Comparison of ENCODE assay signal across 10 mouse cellular contexts in the genomic region with DNA sequence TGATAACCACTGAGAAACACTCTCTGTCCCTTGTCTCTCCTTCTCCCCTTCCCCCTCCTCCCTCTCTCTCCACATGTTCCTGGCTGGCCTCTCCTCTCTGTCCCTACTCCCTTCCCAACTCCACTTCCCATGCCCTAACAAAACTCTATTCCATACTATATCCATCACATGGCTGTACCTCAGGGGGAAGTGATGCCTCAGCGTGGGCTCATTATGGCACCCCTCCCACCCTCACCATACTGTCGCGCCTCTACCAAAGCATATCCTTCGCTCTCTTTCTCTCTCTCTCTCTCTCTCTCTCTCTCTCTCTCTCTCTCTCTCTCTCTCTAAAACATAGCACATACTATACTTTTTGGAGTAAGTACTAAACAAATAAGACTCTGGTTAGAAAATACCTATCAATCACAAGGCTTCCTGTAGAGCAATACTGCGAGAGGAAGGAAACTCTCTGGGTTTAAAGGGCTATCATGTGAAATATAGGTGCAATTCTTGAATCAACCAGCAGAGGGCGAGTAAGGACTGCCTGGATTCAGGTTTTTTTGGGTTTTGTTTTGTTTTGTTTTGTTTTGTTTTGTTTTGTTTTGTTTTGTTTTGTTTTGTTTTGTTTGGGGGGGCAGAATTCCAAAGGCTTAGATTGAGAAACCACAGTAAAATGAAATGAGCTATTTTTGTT. TPM values are rescaled to one million over a fixed set of nuclear protein-coding genes. Genes with fewer than 3 reads are reported as not detected.
DNase-seq lines count a peak whose midpoint lies in the region; ATAC-seq lines count a peak whose summit lies in the region.
"Had no signal": no experiment of that assay in that cellular context is flagged by ENCODE, and none has a peak within 500 bp of the region (broad histone marks: within the 10 kb centered on the region; RNA-seq: fewer than 3 reads in every experiment).

No protein-coding gene starts in this region.

- H3K4me3 ChIP-seq in kidney, embryonic 15.5 days (replicated peaks): no peak overlapping the region
- H3K4me3 ChIP-seq: embryonic facial prominence, embryonic 15.5 days had no signal

- no peak overlapping the region for H3K4me2 ChIP-seq in kidney, embryonic 15.5 days
- H3K4me2 ChIP-seq: embryonic facial prominence, embryonic 15.5 days had no signal

- peak; percentile 2 for DNase-seq in cerebellum, adult 9-10 months
- DNase-seq in cerebellum, adult 11-12 months: no peak
- DNase-seq in kidney, postnatal 14 days: peak; percentile 27
- peak; percentile 17 for DNase-seq in 416B (ENCODE audit: low read depth)
- peak; percentile 53 for DNase-seq in embryo, embryonic 11 days
- no peak for DNase-seq in ovary, adult 18-20 months (ENCODE audit: low spot score)
- DNase-seq in frontal cortex, postnatal 25 days (ENCODE audit: low spot score in 2 of 2): no peak

- no peaks in the 10 kb centered on the region for H3K4me1 ChIP-seq in kidney, embryonic 15.5 days
- H3K4me1 ChIP-seq: embryonic facial prominence, embryonic 15.5 days had no signal

- H3K9ac ChIP-seq in kidney, embryonic 15.5 days: no peak overlapping the region
- H3K9ac ChIP-seq: embryonic facial prominence, embryonic 15.5 days had no signal

- no peaks in the 10 kb centered on the region for H3K36me3 ChIP-seq in kidney, embryonic 15.5 days
- H3K36me3 ChIP-seq: embryonic facial prominence, embryonic 15.5 days had no signal

- no peak overlapping the region for H3K27ac ChIP-seq in kidney, embryonic 15.5 days
- H3K27ac ChIP-seq: embryonic facial prominence, embryonic 15.5 days had no signal

- no peaks in the 10 kb centered on the region for H3K27me3 ChIP-seq in kidney, embryonic 15.5 days
- H3K27me3 ChIP-seq: CH12.LX; embryonic facial prominence, embryonic 15.5 days had no signal

- ATAC-seq in kidney, embryonic 15.5 days (replicated peaks; ENCODE audit: low FRiP score): no peak

- no peaks in the 10 kb centered on the region for H3K9me3 ChIP-seq in kidney, embryonic 15.5 days (replicated peaks)
- H3K9me3 ChIP-seq: embryonic facial prominence, embryonic 15.5 days had no signal

- 49% methylated on average over 6 of the region's 6 CpGs for WGBS in kidney, embryonic 15.5 days

RNA-seq across cellular contexts. Expression of gene Lor, which starts 32.4 kb away (rescaled TPM):
- 0.97 and 4.2 TPM in 2 replicates for polyA plus RNA-seq in kidney, embryonic 15.5 days (2015; fragmentation: Nextera tagmentation; extraction: Ambion mirVana)

RNA-seq across cellular contexts. Expression of gene Pglyrp3, which starts 36.1 kb away (rescaled TPM):
- not detected in 2 replicates for polyA plus RNA-seq in kidney, embryonic 15.5 days (2015; fragmentation: Nextera tagmentation; extraction: Ambion mirVana)

Comparison
In these comparisons a context has a peak if more than half of its experiments do, and no peak if none do; other contexts are left out.
1. DNase-seq: peak in cerebellum, adult 9-10 months (single experiment), kidney, postnatal 14 days (single experiment), 416B (single experiment) and embryo, embryonic 11 days (single experiment); none in cerebellum, adult 11-12 months (single experiment), ovary, adult 18-20 months (single experiment) and frontal cortex, postnatal 25 days (0 of 2).